Mouse (Mus musculus): ENCODE data around the gene Tmem259. TPM values are rescaled to one million over a fixed set of nuclear protein-coding genes. Genes with fewer than 3 reads are reported as not detected.
A peak's percentile ranks its signal among the peaks of the same experiment; 100 is the strongest.

The Tmem259 gene
- polyA plus RNA-seq, 1 experiment = 102 TPM

DNA sequence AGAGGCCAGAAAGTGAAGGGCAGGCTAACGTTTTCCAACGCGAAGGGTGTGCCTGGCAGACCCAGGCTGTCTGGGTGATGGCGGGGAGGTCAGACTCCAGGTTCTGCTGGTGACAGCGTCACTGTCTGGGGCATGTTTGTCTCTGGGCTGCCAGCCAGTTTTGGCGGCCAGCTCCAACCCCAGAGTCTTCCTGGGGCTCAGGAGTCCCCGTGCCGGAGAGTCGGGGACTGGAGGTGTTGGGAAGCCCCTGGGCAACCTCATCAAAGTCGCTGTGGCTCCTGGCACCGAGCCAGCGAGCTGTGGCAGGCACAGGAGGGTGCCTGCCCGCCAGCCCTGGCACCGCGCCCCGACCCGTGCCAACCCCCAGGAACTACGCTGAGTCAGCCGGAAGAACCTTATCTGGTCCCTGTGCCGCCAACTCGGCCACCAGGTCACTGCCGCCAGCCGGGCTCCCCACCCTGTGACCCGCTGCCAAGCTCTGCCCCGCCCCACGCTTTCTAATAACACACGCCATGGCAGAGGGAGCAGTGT is 47.2 kb downstream of the Tmem259 start:
- H3K36me3 ChIP-seq (ENCODE audit: control insufficient read depth, insufficient read depth) = no peaks in the 10 kb centered on the region
- H3K79me2 ChIP-seq (ENCODE audit: control insufficient read depth, insufficient read depth) = no peaks in the 10 kb centered on the region
- no peaks in the 10 kb centered on the region for H3K79me3 ChIP-seq (ENCODE audit: low read depth)
- H3ac ChIP-seq (ENCODE audit: control insufficient read depth, insufficient read length, low read depth) = peak overlapping the region; percentile 18
- TF ChIP-seq MAX (IDR thresholded peaks at IDR 0.05) (peak; percentile 42), CEBPB (IDR thresholded peaks at IDR 0.05; ENCODE audit: low read depth) (no peak)
- H3K4me3 ChIP-seq (ENCODE audit: insufficient read depth, poor library complexity, severe bottlenecking) = no peak overlapping the region
- no peaks in the 10 kb centered on the region for H3K27me3 ChIP-seq (ENCODE audit: control insufficient read depth, insufficient read depth, insufficient read length)

DNA sequence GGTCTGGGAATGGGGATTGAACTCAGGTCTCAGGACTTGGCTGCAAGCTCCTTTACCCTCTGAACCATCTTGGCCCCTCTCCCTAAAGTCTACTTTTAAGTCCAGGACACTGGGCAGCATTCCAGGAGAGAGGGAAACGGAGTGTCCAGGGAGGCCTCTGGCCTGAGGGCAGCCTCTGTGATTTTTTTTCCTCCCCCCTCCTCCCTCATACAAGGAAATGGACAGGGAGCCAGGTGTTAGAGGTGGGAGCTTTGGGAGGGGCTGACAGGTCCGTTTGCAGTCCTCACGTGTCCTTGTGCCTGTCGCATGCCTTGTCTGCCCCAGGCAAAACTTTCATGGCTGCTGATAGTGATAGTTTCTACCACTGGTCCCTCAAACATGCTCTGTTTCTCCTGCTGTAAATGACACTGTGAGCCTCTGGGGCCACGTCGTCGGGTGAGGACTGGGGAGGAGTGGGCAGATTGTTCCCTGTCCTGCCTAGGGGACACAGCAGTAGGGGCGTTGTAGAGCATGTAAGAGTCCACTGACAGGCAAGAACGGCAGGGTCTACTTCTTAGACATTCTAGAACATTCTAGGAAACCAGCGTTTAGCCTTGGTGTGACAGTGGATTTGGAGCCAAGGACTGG is 47.7 kb downstream of the Tmem259 start:
- TF ChIP-seq MYOG (IDR thresholded peaks at IDR 0.05; ENCODE audit: control insufficient read depth, extremely low read depth, insufficient read length) = no peak
- no peak for TF ChIP-seq USF1 (IDR thresholded peaks at IDR 0.05; ENCODE audit: low read depth)
- no peak for TF ChIP-seq CEBPB (IDR thresholded peaks at IDR 0.05; ENCODE audit: low read depth)
- no peak for TF ChIP-seq CTCF (IDR thresholded peaks at IDR 0.05; ENCODE audit: control insufficient read depth, insufficient read depth, insufficient read length)
- TF ChIP-seq MYOD1 (IDR thresholded peaks at IDR 0.05; ENCODE audit: control insufficient read depth, insufficient read length, low read depth) = no peak
- TF ChIP-seq MAX (IDR thresholded peaks at IDR 0.05) = no peak
- no peak for TF ChIP-seq FOSL1 (IDR thresholded peaks at IDR 0.05; ENCODE audit: insufficient read depth, low read length, poor library complexity, severe bottlenecking)
- H3K79me3 ChIP-seq (ENCODE audit: low read depth) = no peaks in the 10 kb centered on the region
- no peaks in the 10 kb centered on the region for H3K36me3 ChIP-seq (ENCODE audit: control insufficient read depth, insufficient read depth)
- H3ac ChIP-seq (ENCODE audit: control insufficient read depth, insufficient read length, low read depth) = peak overlapping the region; percentile 18
- H3K27me3 ChIP-seq (ENCODE audit: control insufficient read depth, insufficient read depth, insufficient read length) = no peaks in the 10 kb centered on the region
- no peaks in the 10 kb centered on the region for H3K79me2 ChIP-seq (ENCODE audit: control insufficient read depth, insufficient read depth)
- no peak overlapping the region for H3K4me3 ChIP-seq (ENCODE audit: insufficient read depth, poor library complexity, severe bottlenecking)

DNA sequence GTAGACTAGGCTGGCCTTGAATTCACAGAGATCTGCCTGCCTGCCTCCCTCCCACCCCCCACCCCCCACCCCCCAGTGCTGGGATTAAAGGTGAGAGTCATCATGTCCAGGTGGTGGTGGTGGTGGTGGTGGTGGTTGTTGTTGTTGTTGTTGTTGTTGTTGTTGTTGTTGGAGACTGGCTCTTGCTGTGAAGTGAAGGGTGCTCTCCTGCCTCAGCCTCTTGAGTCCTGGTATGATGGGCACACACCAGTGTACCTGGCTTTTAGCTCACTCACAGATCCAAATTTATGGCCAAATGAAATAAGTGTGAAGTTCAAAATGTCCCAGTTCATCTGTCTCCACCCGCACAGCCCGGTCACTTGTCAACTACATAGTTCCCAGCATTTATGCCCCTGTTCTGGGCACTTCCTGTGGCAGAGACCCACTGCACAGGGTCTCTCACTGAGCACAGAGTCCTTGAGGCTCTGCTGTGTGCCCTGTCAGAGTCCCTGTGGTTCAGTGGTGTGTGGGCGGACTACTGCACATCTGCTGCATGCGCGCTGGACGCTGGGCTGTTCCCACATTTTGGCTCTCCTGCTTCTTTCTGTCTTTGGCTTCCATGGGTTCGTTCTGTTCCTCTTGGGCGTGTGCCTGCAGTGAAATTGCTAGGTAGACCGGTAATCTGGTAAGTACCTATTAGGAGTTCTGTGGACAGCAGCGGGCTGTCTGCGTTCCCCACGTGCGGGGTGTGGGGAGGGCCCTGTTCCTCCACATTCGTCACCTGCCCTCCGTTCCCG is 49.1 kb downstream of the Tmem259 start:
- Histone ChIP-seq H3K36me3 (ENCODE audit: control insufficient read depth, insufficient read depth) (no peaks in the 10 kb centered on the region), H3K27me3 (ENCODE audit: control insufficient read depth, insufficient read depth, insufficient read length) (no peaks in the 10 kb centered on the region), H3K79me3 (ENCODE audit: low read depth) (no peaks in the 10 kb centered on the region), H3K4me3 (ENCODE audit: insufficient read depth, poor library complexity, severe bottlenecking) (no peak overlapping the region), H3ac (ENCODE audit: control insufficient read depth, insufficient read length, low read depth) (no peak overlapping the region), H3K79me2 (ENCODE audit: control insufficient read depth, insufficient read depth) (no peaks in the 10 kb centered on the region)
- TF ChIP-seq MYOG (IDR thresholded peaks at IDR 0.05; ENCODE audit: control insufficient read depth, extremely low read depth, insufficient read length) (no peak), FOSL1 (IDR thresholded peaks at IDR 0.05; ENCODE audit: insufficient read depth, low read length, poor library complexity, severe bottlenecking) (no peak), CEBPB (IDR thresholded peaks at IDR 0.05; ENCODE audit: low read depth) (no peak), MAX (IDR thresholded peaks at IDR 0.05) (no peak), MYOD1 (IDR thresholded peaks at IDR 0.05; ENCODE audit: control insufficient read depth, insufficient read length, low read depth) (no peak)

DNA sequence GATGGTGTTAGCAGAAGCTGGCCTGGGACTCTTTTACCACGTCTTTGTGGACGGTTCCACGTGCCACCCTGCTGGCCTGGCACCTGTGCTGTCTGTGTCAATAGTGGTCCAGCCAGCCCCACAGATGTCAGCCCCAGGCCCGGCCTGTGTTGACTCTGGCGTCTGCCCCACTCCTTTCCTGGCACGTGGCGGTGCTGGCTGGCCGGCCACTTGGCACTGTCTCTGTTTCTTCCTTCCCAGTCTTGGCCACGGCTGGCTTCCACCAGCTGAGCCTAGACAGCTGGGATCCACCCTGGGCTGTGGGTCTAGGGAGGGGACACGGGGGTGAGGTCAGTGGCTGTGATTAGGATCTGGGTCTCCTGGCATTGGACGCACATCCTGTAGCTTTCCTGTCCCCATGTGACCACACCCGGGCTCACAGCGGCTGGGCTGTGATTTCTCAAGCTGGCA is 49.8 kb downstream of the Tmem259 start:
- no peak overlapping the region for H3K4me3 ChIP-seq (ENCODE audit: insufficient read depth, poor library complexity, severe bottlenecking)
- no peaks in the 10 kb centered on the region for H3K36me3 ChIP-seq (ENCODE audit: control insufficient read depth, insufficient read depth)
- H3K27me3 ChIP-seq (ENCODE audit: control insufficient read depth, insufficient read depth, insufficient read length) = no peaks in the 10 kb centered on the region
- H3ac ChIP-seq (ENCODE audit: control insufficient read depth, insufficient read length, low read depth) = no peak overlapping the region
- TF ChIP-seq CTCF (IDR thresholded peaks at IDR 0.05; ENCODE audit: control insufficient read depth, insufficient read depth, insufficient read length) (no peak), USF1 (IDR thresholded peaks at IDR 0.05; ENCODE audit: low read depth) (peak; percentile 65), MAX (IDR thresholded peaks at IDR 0.05) (no peak), FOSL1 (IDR thresholded peaks at IDR 0.05; ENCODE audit: insufficient read depth, low read length, poor library complexity, severe bottlenecking) (no peak), MYOD1 (IDR thresholded peaks at IDR 0.05; ENCODE audit: control insufficient read depth, insufficient read length, low read depth) (peak; percentile 82)
- H3K79me3 ChIP-seq (ENCODE audit: low read depth) = no peaks in the 10 kb centered on the region
- no peaks in the 10 kb centered on the region for H3K79me2 ChIP-seq (ENCODE audit: control insufficient read depth, insufficient read depth)

DNA sequence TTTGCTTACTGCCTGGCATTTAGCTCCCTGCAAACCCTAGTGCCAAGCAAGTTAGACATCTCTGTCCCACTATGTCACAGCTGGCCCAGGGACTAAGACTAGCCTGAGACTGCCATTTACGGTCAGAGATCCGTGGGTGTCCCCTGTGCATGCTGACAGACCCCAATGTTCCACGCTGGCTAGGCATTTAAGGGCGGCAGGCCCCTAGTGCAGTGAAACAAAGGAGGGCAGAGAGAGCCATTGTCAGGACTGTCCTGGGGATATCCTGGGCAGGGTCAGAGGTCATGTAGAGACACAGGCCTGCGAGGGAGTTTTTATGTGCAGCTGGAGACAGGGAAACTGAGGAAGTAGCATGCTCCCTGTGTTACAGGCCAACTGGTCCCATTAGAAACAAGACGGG is 50.3 kb downstream of the Tmem259 start:
- Histone ChIP-seq H3K4me3 (ENCODE audit: insufficient read depth, poor library complexity, severe bottlenecking) (no peak overlapping the region), H3K27me3 (ENCODE audit: control insufficient read depth, insufficient read depth, insufficient read length) (no peaks in the 10 kb centered on the region), H3K79me2 (ENCODE audit: control insufficient read depth, insufficient read depth) (no peaks in the 10 kb centered on the region), H3ac (ENCODE audit: control insufficient read depth, insufficient read length, low read depth) (peak overlapping the region; percentile 16), H3K79me3 (ENCODE audit: low read depth) (no peaks in the 10 kb centered on the region), H3K36me3 (ENCODE audit: control insufficient read depth, insufficient read depth) (no peaks in the 10 kb centered on the region)
- TF ChIP-seq FOSL1 (IDR thresholded peaks at IDR 0.05; ENCODE audit: insufficient read depth, low read length, poor library complexity, severe bottlenecking) (no peak), USF1 (IDR thresholded peaks at IDR 0.05; ENCODE audit: low read depth) (no peak), MYOG (IDR thresholded peaks at IDR 0.05; ENCODE audit: control insufficient read depth, extremely low read depth, insufficient read length) (no peak), MAX (IDR thresholded peaks at IDR 0.05) (no peak), CEBPB (IDR thresholded peaks at IDR 0.05; ENCODE audit: low read depth) (no peak), MYOD1 (IDR thresholded peaks at IDR 0.05; ENCODE audit: control insufficient read depth, insufficient read length, low read depth) (no peak), CTCF (IDR thresholded peaks at IDR 0.05; ENCODE audit: control insufficient read depth, insufficient read depth, insufficient read length) (no peak)

Data from C2C12 (cell line).